Mouse (Mus musculus) fibroblast of lung, adult 2 months (primary cell): ENCODE data around the gene Hsf4.

Experiments used
- DNase-seq: peaks from one replicate; pipeline ENCODE4 v3.0.0-alpha.2; 2011; ENCODE audit warnings: low read depth

Hsf4 gene

GRCm38 (mm10) chr8:105259721-105260320, 9.8 kb upstream of the Hsf4 start:
- no peak for DNase-seq

DNA sequence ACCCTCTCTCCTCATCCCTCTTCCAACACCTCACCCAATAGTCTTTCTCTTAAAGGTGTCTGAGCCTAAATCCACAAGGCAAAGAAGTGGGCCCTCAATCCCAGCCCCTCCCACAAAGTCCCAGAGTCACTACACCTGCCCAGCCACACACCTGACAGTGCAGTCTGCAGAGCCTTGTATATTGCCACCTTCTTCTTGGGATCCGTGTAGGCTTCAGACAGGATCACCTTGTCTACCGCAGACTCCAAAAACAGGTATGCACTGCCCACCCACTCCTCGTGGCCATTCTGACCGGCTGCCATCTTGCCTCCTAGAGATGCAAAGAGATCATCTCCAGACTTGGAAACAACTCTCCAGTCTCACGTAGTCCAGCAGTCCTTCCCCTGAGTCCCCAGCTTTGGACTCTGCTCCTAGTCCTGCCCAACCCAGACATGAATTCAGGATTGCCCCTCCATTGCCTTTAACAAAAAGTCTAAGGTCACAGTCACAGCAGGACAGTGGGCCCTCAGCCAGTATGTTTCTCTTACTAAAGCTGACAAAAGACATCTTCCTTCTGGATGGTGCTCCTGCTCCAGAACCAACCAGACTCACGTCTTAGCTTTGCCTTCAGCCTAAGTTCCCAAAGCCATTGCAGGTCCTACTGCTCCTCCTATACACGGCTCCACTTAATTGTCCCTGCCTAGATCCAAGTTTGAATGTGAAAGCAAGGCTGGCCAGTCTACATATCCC, 9.1 kb upstream of the Hsf4 start:
- DNase-seq, result no peak

DNA sequence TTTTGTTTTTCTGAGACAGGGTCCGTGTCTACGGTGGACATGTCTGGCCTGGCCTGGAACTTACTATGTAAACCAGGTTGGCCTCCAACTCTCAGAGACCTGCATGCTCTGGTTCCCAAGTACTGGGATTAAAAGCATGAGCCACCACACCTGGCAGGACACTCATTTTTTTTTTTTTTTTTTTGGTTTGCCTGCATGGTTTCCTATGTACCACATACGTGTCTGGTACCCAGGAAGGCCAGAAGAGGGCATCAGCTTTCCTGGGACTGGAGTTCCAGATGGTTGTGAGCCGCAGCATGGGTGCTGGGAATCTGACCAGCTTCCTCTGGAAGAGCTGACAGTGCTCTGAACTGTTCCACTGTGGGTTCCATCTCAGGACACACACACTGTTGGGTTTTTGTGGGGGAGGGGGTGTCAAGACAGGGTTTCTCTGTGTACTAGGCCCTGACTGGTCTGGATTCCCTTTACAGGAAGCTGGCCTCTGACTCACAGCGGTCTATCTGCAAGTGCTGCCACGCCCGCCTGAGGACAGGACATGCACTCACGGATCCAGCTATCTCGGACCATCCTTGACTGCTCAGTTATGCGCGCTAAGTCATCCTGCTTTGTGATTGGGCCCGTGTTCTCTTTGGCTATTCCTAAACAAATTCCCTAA, 8.1 kb upstream of the Hsf4 start:
- DNase-seq, result no peak

- DNase-seq, result no peak
These were observed 6.2 kb upstream of the Hsf4 start for GRCm38 (mm10) chr8:105263244-105263912.

DNA sequence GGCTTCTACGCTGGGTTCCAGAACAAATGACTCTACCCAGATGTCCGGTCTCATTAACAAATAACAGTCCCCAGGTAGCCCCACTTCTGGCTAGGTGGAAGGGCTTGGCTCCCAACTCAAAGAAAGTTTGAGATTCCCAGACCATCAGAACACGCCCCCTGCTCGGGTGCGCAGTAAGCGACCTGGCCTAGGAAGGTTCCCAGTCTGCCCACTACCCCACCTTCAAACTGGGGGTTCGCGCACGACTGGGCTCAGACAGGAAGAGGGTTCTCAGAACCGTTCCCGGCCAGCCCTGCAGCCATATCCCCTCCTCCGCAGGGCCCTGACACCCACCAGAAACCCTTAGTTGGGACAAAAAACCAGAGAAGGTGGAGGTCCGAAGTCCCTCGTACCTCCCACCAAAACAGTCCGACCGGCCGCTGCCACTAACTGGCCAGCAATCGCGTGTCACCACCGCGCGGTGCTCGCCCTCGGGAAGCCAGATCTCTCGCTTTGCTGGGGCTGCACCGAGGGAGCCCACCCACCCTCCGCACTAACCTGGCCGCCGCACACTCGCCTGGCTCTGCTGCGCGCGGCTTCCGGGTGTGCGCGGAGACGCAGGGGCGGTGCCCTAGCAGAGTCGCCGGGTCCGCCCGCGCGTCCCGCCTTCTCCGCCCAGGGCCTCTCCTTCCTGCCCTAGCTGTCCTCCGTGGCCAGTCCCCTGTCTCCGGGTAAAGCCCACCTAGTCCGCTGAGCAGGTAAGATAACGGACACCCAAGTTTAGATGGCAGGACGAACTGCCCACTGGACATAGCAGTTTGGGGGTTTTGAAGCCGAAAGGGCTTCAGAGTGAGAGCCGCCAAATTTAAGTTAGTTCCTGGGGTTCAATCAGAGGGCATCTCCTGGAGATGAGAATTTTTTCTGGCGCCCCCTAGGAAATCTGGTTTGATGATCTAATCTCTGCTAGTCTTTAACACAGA, 5.3 kb upstream of the Hsf4 start, which contains the start of the genes Tradd and Fbxl8:
Gene Tradd, minus strand, starts transcription at position 586 of the 959 bp plus-strand sequence.
Gene Fbxl8, plus strand, starts transcription at position 625 of the 959 bp plus-strand sequence.
- peak; percentile 28 for DNase-seq

GRCm38 (mm10) chr8:105265128-105265527, 4.5 kb upstream of the Hsf4 start:
- no peak for DNase-seq

DNA sequence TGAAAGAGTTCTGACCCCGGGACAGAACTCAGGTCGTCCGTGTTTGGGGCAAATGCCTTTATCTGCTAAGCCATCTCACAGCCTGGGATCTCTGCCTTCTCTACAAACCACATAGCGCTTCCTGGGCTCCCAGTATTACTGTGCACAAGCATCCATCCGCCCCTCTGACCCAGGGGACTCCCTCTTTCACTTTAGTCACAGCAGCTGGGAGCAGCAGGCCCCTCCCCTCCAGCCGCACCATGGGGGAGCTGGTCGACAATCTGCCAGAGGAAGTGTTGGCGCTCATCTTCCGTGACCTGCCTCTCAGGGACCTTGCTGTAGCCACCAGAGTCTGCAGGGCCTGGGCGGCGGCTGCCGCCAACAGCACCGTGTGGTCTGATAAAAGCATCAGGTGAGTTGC, 2.8 kb upstream of the Hsf4 start:
- no peak for DNase-seq

GRCm38 (mm10) chr8:105268342-105269074, 1.1 kb upstream of the Hsf4 start:
- no peak for DNase-seq

DNA sequence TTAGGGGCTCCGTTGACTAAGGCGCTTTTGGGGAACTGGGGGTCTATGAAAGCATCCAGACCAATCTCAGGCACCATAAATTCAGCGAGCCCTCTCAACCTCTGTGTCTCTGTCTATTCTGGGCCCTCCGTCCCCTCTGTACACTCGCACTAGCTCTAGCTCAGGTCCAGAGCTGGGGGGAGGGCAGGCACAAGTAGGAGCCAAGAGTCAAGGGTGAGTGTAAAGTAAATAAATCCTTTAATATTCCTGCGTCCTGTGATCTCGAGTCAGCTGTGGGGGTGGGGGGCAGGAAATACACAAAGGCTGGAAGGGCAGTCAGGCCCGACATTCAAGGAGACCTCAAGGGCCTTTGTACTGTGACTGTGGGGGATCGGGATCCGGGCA, 534 bp upstream of the Hsf4 start:
- no peak for DNase-seq

DNA sequence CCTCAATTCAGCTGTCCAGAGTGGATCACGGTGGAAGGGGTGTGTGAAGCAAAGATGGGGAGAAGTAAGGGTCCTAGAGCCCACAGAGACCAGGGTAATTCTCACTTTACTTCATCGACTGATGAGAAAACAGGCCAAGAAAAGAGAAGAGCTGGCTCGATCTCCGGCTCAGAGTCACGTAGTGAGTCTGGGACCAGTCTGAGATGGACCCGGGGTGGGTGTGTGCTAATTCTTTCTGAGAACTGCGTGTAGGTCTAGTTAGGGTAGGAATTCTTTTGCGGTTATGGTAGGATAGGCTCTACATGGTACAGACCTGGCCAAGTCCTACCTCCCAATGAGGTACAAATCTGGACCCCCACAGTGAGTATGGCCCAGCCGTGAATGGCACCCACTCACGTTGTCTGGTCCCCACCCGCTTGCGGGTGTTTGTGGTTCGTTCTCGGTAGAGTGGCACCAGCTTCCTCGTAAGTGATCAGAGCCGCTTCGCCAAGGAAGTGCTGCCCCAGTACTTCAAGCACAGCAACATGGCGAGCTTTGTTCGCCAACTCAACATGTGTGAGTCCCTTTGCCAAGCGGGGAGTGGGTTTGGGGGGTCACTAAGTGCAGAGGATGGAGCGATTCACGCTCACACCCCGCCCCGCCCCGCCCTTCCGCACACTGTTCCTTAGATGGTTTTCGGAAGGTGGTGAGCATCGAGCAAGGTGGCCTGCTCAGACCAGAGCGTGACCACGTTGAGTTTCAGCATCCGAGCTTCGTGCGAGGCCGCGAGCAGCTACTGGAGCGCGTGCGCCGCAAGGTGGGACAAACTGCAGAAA, 707 bp downstream of the Hsf4 start:
- no peak for DNase-seq

GRCm38 (mm10) chr8:105270916-105271186, 1.2 kb downstream of the Hsf4 start:
- no peak for DNase-seq

GRCm38 (mm10) chr8:105275387-105275786, 5.8 kb downstream of the Hsf4 start:
- DNase-seq, result no peak

DNA sequence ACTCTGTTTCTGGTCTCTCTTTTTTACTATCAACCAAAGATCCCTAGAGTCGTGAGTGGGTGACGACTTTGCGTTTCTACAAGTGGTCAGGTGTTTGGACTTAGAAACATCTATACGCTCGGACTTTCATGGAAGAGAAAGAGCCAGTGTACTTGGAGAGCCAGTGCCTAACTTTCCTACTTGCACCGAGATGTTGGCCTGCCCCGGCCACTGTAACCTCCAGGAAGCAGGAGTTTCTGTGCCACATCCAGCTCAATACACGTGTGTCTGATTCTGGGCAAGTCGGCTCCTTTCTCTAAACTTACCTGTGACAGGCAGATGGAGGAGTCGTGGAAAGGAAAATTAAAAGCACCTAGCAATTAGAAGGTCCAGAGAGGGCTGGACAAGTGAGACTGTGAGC, 6.2 kb downstream of the Hsf4 start, which contains the start of gene Nol3:
Gene Nol3, plus strand, starts transcription at position 301 of the 400 bp plus-strand sequence.
- DNase-seq, result no peak

- no peak for DNase-seq
These were observed 6.9 kb downstream of the Hsf4 start for GRCm38 (mm10) chr8:105276292-105277120.

DNA sequence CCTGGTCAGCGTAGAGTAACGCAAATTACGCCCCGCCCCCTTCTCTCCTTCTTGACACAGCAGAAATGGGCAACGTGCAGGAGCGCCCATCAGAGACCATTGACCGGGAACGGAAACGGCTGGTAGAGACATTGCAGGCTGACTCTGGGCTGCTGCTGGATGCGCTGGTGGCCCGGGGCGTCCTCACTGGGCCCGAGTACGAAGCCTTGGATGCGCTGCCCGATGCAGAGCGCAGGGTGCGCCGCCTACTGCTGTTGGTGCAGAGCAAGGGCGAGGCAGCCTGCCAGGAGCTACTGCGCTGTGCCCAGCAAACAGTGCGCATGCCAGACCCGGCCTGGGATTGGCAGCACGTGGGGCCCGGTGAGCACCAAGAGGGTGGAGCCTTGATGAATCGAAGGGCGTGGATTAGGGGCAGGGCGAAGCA, 9.3 kb downstream of the Hsf4 start:
- DNase-seq, result peak; percentile 74

DNA sequence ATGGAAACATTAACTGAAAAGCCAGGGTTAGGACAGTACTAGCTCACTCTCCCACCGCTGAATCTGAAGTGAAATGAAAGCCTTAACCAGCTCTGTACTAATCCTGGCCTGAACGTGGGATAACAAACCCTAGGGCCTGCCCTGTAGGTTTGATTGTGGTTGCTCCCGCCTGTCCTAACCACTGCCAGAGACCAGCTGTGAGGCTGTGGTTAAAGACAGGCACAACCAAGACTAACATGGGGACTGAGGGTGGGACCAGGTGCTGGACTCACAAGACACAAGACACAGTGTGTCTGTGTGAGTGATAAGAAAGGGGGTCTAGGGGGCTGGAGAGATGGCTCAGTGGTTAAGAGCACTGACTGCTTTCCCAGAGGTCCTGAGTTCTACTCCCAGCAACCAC, 11.0 kb downstream of the Hsf4 start:
- DNase-seq, result no peak

GRCm38 (mm10) chr8:105281821-105282220, 12.2 kb downstream of the Hsf4 start:
- no peak for DNase-seq

DNA sequence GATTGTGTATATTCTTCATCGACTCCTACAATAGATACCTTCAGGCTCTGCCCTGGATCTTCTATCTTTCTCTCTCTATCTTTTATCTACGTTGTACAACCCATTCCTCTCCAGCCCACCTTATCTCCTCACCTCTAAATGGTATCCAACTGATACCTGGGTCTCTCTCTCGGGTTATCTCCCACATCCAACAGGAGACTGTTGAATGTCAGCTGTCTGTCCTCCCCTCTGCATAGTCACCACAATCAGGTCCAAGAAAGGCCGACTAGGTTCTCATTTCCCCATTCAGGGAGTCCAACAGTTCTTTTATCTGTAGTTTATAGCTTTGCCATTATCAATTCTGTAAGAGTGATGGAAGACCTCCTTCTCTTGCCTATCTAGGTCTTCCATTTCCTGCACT, 12.6 kb downstream of the Hsf4 start:
- no peak for DNase-seq

GRCm38 (mm10) chr8:105283074-105283473, 13.5 kb downstream of the Hsf4 start:
- DNase-seq, result no peak
